21 mouse cellular contexts compared by ENCODE assay signal in genomic region chr1:55212771-55213170, GRCm38 (mm10). TPM values are rescaled to one million over a fixed set of nuclear protein-coding genes. Genes with fewer than 3 reads are reported as not detected.
DNase-seq lines count a peak whose midpoint lies in the region; ATAC-seq and TF ChIP-seq lines count a peak whose summit lies in the region.
"Had no signal": no experiment of that assay in that cellular context is flagged by ENCODE, and none has a peak within 500 bp of the region (broad histone marks: within the 10 kb centered on the region; RNA-seq: fewer than 3 reads in every experiment).

No protein-coding gene starts in this region.

- 72% methylated on average over 4 of the region's 4 CpGs for WGBS in spleen, adult 2 months

- no peak for TF ChIP-seq POLR2A in spleen, adult 2 months (IDR thresholded peaks at IDR 0.05; ENCODE audit: low read depth, low read length)

- H3K27ac ChIP-seq in spleen, adult 2 months (ENCODE audit: insufficient read depth, low read length), result peak overlapping the region; percentile 38; the same call in 1 of the 2 replicates
- H3K27ac ChIP-seq: embryonic facial prominence, embryonic 13.5 days; forebrain, embryonic 12.5 days; hindbrain, embryonic 12.5 days had no signal

- peaks cover 26% of the 10 kb centered on the region; the same call in 1 of the 2 replicates for H3K4me1 ChIP-seq in spleen, adult 2 months (ENCODE audit: control insufficient read depth, insufficient read depth, insufficient read length)
- H3K4me1 ChIP-seq: hindbrain, embryonic 12.5 days had no signal

- DNase-seq in spleen, adult 2 months (ENCODE audit: low read depth in 1 of 2, low spot score in 2 of 2), result peak in 1 of 2 experiments; percentile 28
- no peak for DNase-seq in spleen, adult 12 weeks (ENCODE audit: low spot score)
- peak; percentile 79 for DNase-seq in ES-CJ7 (ENCODE audit: low read depth, low spot score)
- no peak for DNase-seq in kidney, adult 9 months
- DNase-seq in cerebellum, postnatal 10 days, result no peak
- no peak for DNase-seq in thymus, postnatal 0 days (ENCODE audit: low spot score)
- DNase-seq: adrenal gland, adult 8-10 months; adrenal gland, postnatal 36 days; cerebellum, adult 8-10 months; cerebellum, postnatal 25 days; gastrocnemius, postnatal 25 days; heart, postnatal 10 days; heart, postnatal 4 days had no signal

- peak; percentile 22; the same call in 1 of the 2 replicates for ATAC-seq in neutrophil, adult 5-6 weeks (ENCODE audit: extremely low read depth, insufficient number of reproducible peaks, low FRiP score, poor library complexity, severe bottlenecking)
- ATAC-seq: CD4-positive, CD25-positive, alpha-beta regulatory T cell, adult 4 months; forebrain, embryonic 16.5 days; hindbrain, embryonic 16.5 days; inflammation-experienced regulatory T-cells, adult 6 months had no signal

- no peak; the same call in 1 of the 2 replicates for TF ChIP-seq CTCF in spleen, adult 2 months (IDR thresholded peaks at IDR 0.05; ENCODE audit: extremely low read depth, insufficient read depth, insufficient read length, insufficient replicate concordance)

- H3K36me3 ChIP-seq in spleen, adult 2 months (ENCODE audit: control insufficient read depth, insufficient read depth, low read length), result no peaks in the 10 kb centered on the region
- H3K36me3 ChIP-seq: forebrain, embryonic 12.5 days; hindbrain, embryonic 12.5 days had no signal

- H3K4me3 ChIP-seq in spleen, adult 2 months (ENCODE audit: extremely low read depth, insufficient read depth, insufficient read length), result no peak overlapping the region
- H3K4me3 ChIP-seq: embryonic facial prominence, embryonic 13.5 days; forebrain, embryonic 12.5 days; hindbrain, embryonic 12.5 days had no signal

- no peaks in the 10 kb centered on the region for H3K27me3 ChIP-seq in spleen, adult 2 months (ENCODE audit: control insufficient read depth, insufficient read depth, low read length)
- H3K27me3 ChIP-seq: embryonic facial prominence, embryonic 13.5 days; forebrain, embryonic 12.5 days; hindbrain, embryonic 12.5 days had no signal

RNA-seq across cellular contexts. Expression of gene Rftn2, which starts 13.8 kb away (rescaled TPM):
- 1.6 TPM in 2 replicates for polyA plus RNA-seq in spleen, adult 2 months (2012; rRNA removed)
- 14.1 and 18.4 TPM in 2 replicates for total RNA-seq in neutrophil, adult 5-6 weeks (2017)
- polyA plus RNA-seq in thymus, postnatal 0 days (2015; fragmentation: Nextera tagmentation; extraction: Ambion mirVana), result 0.80 and 1.1 TPM in 2 replicates

RNA-seq across cellular contexts. Expression of gene Mars2, which starts 24.2 kb away (rescaled TPM):
- 2.5 and 3.8 TPM in 2 replicates for polyA plus RNA-seq in spleen, adult 2 months (2012; rRNA removed)
- 12.8 and 13.4 TPM in 2 replicates for total RNA-seq in neutrophil, adult 5-6 weeks (2017)
- polyA plus RNA-seq in thymus, postnatal 0 days (2015; fragmentation: Nextera tagmentation; extraction: Ambion mirVana), result 3.5 and 3.8 TPM in 2 replicates
